Mouse (Mus musculus) cerebellum, adult 2 months (tissue): ENCODE data around the gene Tmem220.

Experiments
- CTCF ChIP-seq: fragments of 200-500 bp; IDR thresholded peaks from 2 replicates; pipeline ENCODE4 v1.5.1; 2011; ENCODE audit warnings: low read depth, mild to moderate bottlenecking, control low read depth, low read length, moderate library complexity, borderline replicate concordance; ENCODE audit not compliant: insufficient read depth
- POLR2A ChIP-seq: fragments of 200-500 bp; IDR thresholded peaks from 2 replicates; pipeline ENCODE4 v1.6.1; 2011; ENCODE audit warnings: low read length, control low read depth, borderline replicate concordance; ENCODE audit not compliant: insufficient read depth

GRCm38 (mm10) chr11:67062726-67063125, 37.8 kb downstream of the Tmem220 start:
- TF ChIP-seq POLR2A, result no peak
- no peak for TF ChIP-seq CTCF
